Mouse (Mus musculus) embryonic fibroblast, embryonic 13.5 days (primary cell): Measurements from ENCODE around the gene Arxes2. TPM values are rescaled to one million over a fixed set of nuclear protein-coding genes. Genes with fewer than 3 reads are reported as not detected.
A peak's percentile ranks its signal among the peaks of the same experiment; 100 is the strongest.
"Not testable (repeated sequence)": the region's sequence is repeated elsewhere in the genome, so short reads cannot be mapped to it uniquely, and the experiment has no call there.

Experiments
- H3K27ac ChIP-seq: 2 replicates; pipeline ENCODE4 v1.5.1; 2012; ENCODE audit warnings: low read length, control low read depth, inconsistent platforms; ENCODE audit not compliant: insufficient read depth
- H3K4me1 ChIP-seq: 2 replicates; pipeline ENCODE4 v1.6.1; 2011; ENCODE audit warnings: low read length; ENCODE audit not compliant: control insufficient read depth, insufficient read depth
- H3K4me3 ChIP-seq: 2 replicates; pipeline ENCODE4 v1.5.1; 2011; ENCODE audit warnings: mild to moderate bottlenecking, control low read depth, low read length; ENCODE audit not compliant: insufficient read depth
- CTCF ChIP-seq: IDR thresholded peaks from 2 replicates; pipeline ENCODE4 v1.5.1; 2011; ENCODE audit warnings: mild to moderate bottlenecking, control low read depth, low read length, moderate library complexity, borderline replicate concordance; ENCODE audit not compliant: insufficient read depth
- POLR2A ChIP-seq: IDR thresholded peaks from 2 replicates; pipeline ENCODE4 v1.6.1; 2011; ENCODE audit warnings: low read depth, mild to moderate bottlenecking, control low read depth, low read length, moderate library complexity
- polyA plus RNA-seq: library from polyadenylated mRNA; stranded (reverse); fragments of >200 nt; gene quantifications from 2 replicates; pipeline ENCODE4 v1.2.4, GENCODE M21; 2011; ENCODE audit warnings: low read depth; ENCODE audit not compliant: missing spikeins, insufficient read length

The Arxes2 gene
- polyA plus RNA-seq, 1 experiment: 44.8 TPM

DNA sequence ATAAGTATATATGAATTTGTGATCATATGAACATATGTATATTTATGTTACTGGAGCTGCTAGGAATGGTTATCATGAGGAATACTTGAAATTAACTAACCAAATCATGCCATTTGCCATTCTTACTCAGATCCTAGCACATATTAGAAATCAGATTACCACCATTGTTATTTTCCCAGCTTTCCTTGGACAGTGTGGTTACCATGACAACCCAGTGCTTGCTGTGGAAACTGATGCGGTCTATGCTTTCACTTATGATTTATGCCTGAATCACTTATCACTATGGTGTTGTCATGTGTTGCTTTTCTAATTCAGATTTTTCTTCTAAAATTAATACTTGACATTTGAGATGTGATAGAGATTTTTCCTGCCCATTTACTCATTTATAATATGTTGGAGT is 36.7 kb downstream of the Arxes2 start:
- Histone ChIP-seq H3K4me1 (no peaks in the 10 kb centered on the region), H3K27ac (no peak overlapping the region), H3K4me3 (no peak overlapping the region)
- TF ChIP-seq POLR2A: no peak
- TF ChIP-seq CTCF: no peak

DNA sequence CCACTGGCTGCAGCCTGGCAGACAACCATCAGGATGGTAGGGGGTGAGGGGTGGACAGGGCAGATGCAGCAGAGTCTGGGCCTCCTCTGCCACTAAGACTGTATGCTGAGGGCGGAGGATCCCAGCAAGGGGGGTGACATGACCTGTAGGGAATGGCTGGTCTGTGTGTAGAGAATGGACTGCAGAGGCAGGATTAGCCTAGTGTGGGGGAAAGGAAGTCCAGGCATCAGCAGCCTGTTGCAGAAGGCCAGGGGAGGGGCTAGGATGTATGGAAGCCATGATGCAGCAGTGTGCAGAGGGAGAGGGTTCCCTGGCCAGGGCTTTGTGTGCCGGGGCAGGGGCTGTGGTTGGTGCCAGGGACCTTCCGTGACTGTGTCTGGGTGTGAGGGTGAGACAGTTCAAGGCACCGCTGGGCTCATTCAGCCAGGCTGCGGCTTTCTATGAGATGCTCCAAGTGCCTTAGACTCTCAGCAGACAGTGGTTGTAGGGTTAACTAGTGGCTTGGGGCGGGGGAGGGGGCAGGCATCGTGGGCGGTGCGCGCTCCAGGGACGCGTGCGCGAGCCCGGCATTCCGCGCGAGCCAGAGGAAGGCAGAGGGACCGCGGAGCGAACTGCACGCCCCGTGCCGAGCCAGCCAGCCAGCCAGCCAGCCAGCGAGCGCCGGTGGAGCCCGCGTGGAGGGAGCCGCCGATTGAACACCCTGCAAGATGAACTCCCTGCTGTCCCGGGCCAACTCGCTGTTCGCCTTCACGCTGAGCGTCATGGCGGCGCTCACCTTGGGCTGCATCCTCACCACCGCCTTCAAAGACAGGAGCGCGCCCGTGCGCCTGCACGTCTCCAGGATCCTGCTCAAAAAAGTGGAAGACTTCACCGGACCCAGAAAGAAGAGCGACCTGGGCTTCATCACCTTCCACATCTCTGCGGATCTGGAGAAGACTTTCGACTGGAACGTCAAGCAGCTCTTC is 39.5 kb downstream of the Arxes2 start, which contains the start of gene Arxes1:
Arxes1 (plus strand) TSS at position 569 of the 965 bp plus-strand sequence.
- H3K4me1 ChIP-seq, H3K27ac ChIP-seq: not testable (repeated sequence)
- peak within 1 kb of the TSS; percentile 34; the same call in 1 of the 2 replicates for H3K4me3 ChIP-seq

DNA sequence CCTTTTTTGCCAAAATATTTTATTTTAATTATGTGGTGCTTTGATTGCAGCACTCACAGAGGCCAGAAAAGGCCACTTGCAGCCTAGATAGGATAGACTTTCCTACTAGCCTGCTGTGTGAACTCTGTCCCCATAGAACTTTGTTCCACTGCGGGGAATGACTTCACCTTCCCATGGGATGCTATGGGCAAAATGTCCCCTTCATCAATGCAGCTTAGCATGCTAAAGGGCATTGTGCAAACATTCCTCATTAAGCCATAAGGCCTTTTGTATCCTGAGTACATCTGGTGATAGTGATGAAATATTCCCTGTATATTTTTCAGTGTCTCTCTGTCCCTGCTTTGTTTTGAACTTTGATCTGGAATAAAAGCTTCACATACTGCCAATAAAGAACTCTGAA is 50.1 kb downstream of the Arxes2 start:
- no peak for TF ChIP-seq CTCF
- no peak for TF ChIP-seq POLR2A
- Histone ChIP-seq H3K4me3 (no peak overlapping the region), H3K4me1 (no peaks in the 10 kb centered on the region), H3K27ac (no peak overlapping the region)

Other genes starting within 250 kb of the Arxes2 start
- 27.6 and 32.9 TPM in 2 replicates for gene Bhlhb9, start 196.2 kb upstream of the Arxes2 start, polyA plus RNA-seq
- gene Gprasp2, start 154.8 kb upstream of the Arxes2 start, polyA plus RNA-seq: 2.4 and 6.3 TPM in 2 replicates
- 3.6 and 12.2 TPM in 2 replicates for gene Arxes1, start 39.5 kb downstream of the Arxes2 start, polyA plus RNA-seq
- not detected in 2 replicates for gene Bex2, start 74.4 kb downstream of the Arxes2 start, polyA plus RNA-seq
- not detected in 2 replicates for gene Nxf3, start 91.4 kb downstream of the Arxes2 start, polyA plus RNA-seq
- gene Bex4, start 145.2 kb downstream of the Arxes2 start, polyA plus RNA-seq: 0.80 TPM in 1 of 2 replicates, not detected in the other
- gene Tceal8, start 178.5 kb downstream of the Arxes2 start, polyA plus RNA-seq: 291 and 306 TPM in 2 replicates
- 1.2 and 2.8 TPM in 2 replicates for gene Tceal5, start 210.1 kb downstream of the Arxes2 start, polyA plus RNA-seq
- gene Tceal7, start 221.0 kb downstream of the Arxes2 start, polyA plus RNA-seq: not detected in 2 replicates
- gene Bex1, start 221.7 kb downstream of the Arxes2 start, polyA plus RNA-seq: 1.8 TPM in 1 of 2 replicates, not detected in the other